17 mouse cellular contexts compared by ENCODE assay signal in the genomic region with DNA sequence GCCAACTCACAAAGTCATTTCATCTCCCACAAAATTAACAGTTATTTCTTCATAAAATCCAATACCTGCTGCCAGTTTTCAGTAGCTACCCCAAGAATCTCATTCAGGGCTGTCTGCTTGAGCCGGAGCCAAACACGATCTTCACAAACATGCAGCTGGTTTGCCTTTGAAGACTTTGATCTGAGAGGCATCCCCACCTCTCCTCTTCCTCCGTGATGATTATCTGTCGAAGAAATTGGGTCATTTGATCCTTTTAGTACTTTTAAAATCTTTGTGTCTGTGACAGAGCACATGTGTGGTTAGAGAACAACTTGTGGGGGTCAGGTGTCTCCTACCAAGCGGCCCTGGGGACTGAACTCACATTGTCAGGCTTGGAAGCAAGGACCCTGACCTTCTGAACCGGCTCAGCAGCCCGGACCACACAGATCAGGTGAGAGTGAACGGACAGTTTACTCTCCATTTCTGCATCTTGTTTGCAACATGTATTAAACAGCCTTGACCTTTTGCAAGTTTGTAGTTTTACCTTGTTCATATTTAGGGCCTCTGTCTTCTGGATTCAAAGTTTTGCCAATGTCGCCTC. TPM values are rescaled to one million over a fixed set of nuclear protein-coding genes. Genes with fewer than 3 reads are reported as not detected.
"Had no signal": no experiment of that assay in that cellular context is flagged by ENCODE, and none has a peak within 500 bp of the region (broad histone marks: within the 10 kb centered on the region; RNA-seq: fewer than 3 reads in every experiment).

No protein-coding gene starts in this region.

- H3K36me3 ChIP-seq: limb, embryonic 13.5 days; neural tube, embryonic 12.5 days; stomach, embryonic 15.5 days had no signal

- H3K27ac ChIP-seq: kidney, postnatal 0 days; limb, embryonic 13.5 days; liver, embryonic 14.5 days; neural tube, embryonic 12.5 days; stomach, embryonic 15.5 days had no signal

- H3K4me2 ChIP-seq: limb, embryonic 13.5 days; neural tube, embryonic 12.5 days; stomach, embryonic 15.5 days had no signal

- H3K9ac ChIP-seq: limb, embryonic 13.5 days; liver, embryonic 14.5 days; neural tube, embryonic 12.5 days; stomach, embryonic 15.5 days had no signal

- H3K4me3 ChIP-seq: limb, embryonic 13.5 days; myocyte; neural tube, embryonic 12.5 days; stomach, embryonic 15.5 days had no signal

- H3K9me3 ChIP-seq: limb, embryonic 13.5 days; neural tube, embryonic 12.5 days; stomach, embryonic 15.5 days had no signal

- H3K27me3 ChIP-seq: limb, embryonic 13.5 days; neural tube, embryonic 12.5 days; stomach, embryonic 15.5 days had no signal

- H3K4me1 ChIP-seq: limb, embryonic 13.5 days; stomach, embryonic 15.5 days had no signal

- DNase-seq: kidney, adult 2 months; kidney, postnatal 36 days; left cerebral cortex, postnatal 4 days; lung, adult 18-20 months; lung, postnatal 36 days; midbrain, embryonic 14.5 days; retina, postnatal 1 day had no signal

- ATAC-seq: intestine, embryonic 16.5 days had no signal

RNA-seq across cellular contexts. Expression of a gene that starts 16.8 kb away (rescaled TPM):
- total RNA-seq: megakaryocyte progenitor cell, adult 5-6 weeks; neutrophil, adult 5-6 weeks had no signal
- polyA plus RNA-seq: liver, embryonic 14.5 days; midbrain, embryonic 14.5 days; stomach, embryonic 15.5 days had no signal

RNA-seq across cellular contexts. Expression of a gene that starts 53.6 kb away (rescaled TPM):
- total RNA-seq: megakaryocyte progenitor cell, adult 5-6 weeks had no signal

RNA-seq across cellular contexts. Expression of a gene that starts 54.2 kb away (rescaled TPM):
- total RNA-seq: left cerebral cortex, postnatal 4 days; liver, adult 2 months; neutrophil, adult 5-6 weeks had no signal
- polyA plus RNA-seq: limb, embryonic 13.5 days; liver, adult 2 months; liver, embryonic 14.5 days; myocyte; neural tube, embryonic 12.5 days had no signal
